Mouse (Mus musculus) heart, adult 8-10 months (tissue): ENCODE data around the gene Actl6b. TPM values are rescaled to one million over a fixed set of nuclear protein-coding genes. Genes with fewer than 3 reads are reported as not detected.

ENCODE experiments used
- DNase-seq: peaks from one replicate; pipeline ENCODE4 v3.0.0; 2022; ENCODE audit warnings: low spot score
- total RNA-seq, 4 experiments: library from RNA; stranded (reverse); gene quantifications; 2 replicates each; pipeline ENCODE4 v1.2.4; 2022

Gene Actl6b
- total RNA-seq, 4 experiments from 2014 or later, result not detected

GRCm38 (mm10) chr5:137529221-137529995 is 23.9 kb upstream of the Actl6b start:
- DNase-seq, result no peak

- DNase-seq, result no peak
Observed at GRCm38 (mm10) chr5:137530075-137530474, 23.2 kb upstream of the Actl6b start.

GRCm38 (mm10) chr5:137530588-137531413 is 22.5 kb upstream of the Actl6b start:
- DNase-seq, result peak; percentile 79

- DNase-seq, result peak; percentile 60
Observed at GRCm38 (mm10) chr5:137531414-137532130, 21.7 kb upstream of the Actl6b start.

- DNase-seq, result no peak
Observed at GRCm38 (mm10) chr5:137532131-137532807, 21.0 kb upstream of the Actl6b start.

GRCm38 (mm10) chr5:137532808-137533116 is 20.6 kb upstream of the Actl6b start:
- no peak for DNase-seq

- DNase-seq, result peak; percentile 99
Observed at GRCm38 (mm10) chr5:137533117-137533827, 20.0 kb upstream of the Actl6b start, which contains the start of the genes Epo and Gnb2. Gene Epo, minus strand, starts transcription at chr5:137533242. Gene Gnb2, minus strand, starts transcription at chr5:137533510.

- DNase-seq, result no peak
Observed at GRCm38 (mm10) chr5:137534762-137535161, 18.6 kb upstream of the Actl6b start.

GRCm38 (mm10) chr5:137535318-137535717 is 18.0 kb upstream of the Actl6b start:
- no peak for DNase-seq

GRCm38 (mm10) chr5:137537461-137537860 is 15.9 kb upstream of the Actl6b start:
- no peak for DNase-seq

- DNase-seq, result no peak
Observed at GRCm38 (mm10) chr5:137539291-137539801, 14.0 kb upstream of the Actl6b start.

GRCm38 (mm10) chr5:137540991-137541390 is 12.3 kb upstream of the Actl6b start:
- no peak for DNase-seq

GRCm38 (mm10) chr5:137541768-137542540 is 11.4 kb upstream of the Actl6b start:
- no peak for DNase-seq

GRCm38 (mm10) chr5:137544926-137545325 is 8.4 kb upstream of the Actl6b start:
- DNase-seq, result no peak

GRCm38 (mm10) chr5:137545596-137545995 is 7.7 kb upstream of the Actl6b start:
- no peak for DNase-seq

- no peak for DNase-seq
Observed at GRCm38 (mm10) chr5:137549840-137550239, 3.5 kb upstream of the Actl6b start.

GRCm38 (mm10) chr5:137551119-137551518 is 2.2 kb upstream of the Actl6b start:
- no peak for DNase-seq

GRCm38 (mm10) chr5:137553000-137553399 is 317 bp upstream of the Actl6b start:
- no peak for DNase-seq

GRCm38 (mm10) chr5:137553898-137554297 is 581 bp downstream of the Actl6b start:
- no peak for DNase-seq

GRCm38 (mm10) chr5:137561556-137561955 is 8.2 kb downstream of the Actl6b start:
- DNase-seq, result no peak
